Mouse (Mus musculus) liver, embryonic 12.5 days (tissue): ENCODE results near the gene Tmem230. TPM values are rescaled to one million over a fixed set of nuclear protein-coding genes. Genes with fewer than 3 reads are reported as not detected.

Source experiments
- ATAC-seq: fragments of 200-750 bp; cut with Nextera tagmentation; 2 replicates; pipeline ENCODE4 v1.8.0; 2017; ENCODE audit warnings: moderate number of reproducible peaks, mild to moderate bottlenecking, moderate library complexity
- H3K27ac ChIP-seq: fragments of 300-500 bp; sonication (generic); 2 replicates; pipeline ENCODE4 v1.5.1; 2016; ENCODE audit warnings: mild to moderate bottlenecking
- H3K27me3 ChIP-seq: fragments of 300-500 bp; sonication (generic); replicated peaks from 2 replicates; pipeline ENCODE4 v1.6.1; 2016; ENCODE audit warnings: mild to moderate bottlenecking, moderate library complexity
- H3K36me3 ChIP-seq: fragments of 300-500 bp; sonication (generic); 2 replicates; pipeline ENCODE4 v1.6.1; 2016; ENCODE audit warnings: mild to moderate bottlenecking, moderate library complexity
- H3K4me1 ChIP-seq: fragments of 300-500 bp; sonication (generic); 2 replicates; pipeline ENCODE4 v1.6.1; 2016
- H3K4me2 ChIP-seq: fragments of 300-500 bp; sonication (generic); 2 replicates; pipeline ENCODE4 v1.6.1; 2016; ENCODE audit warnings: mild to moderate bottlenecking, moderate library complexity
- H3K4me3 ChIP-seq: fragments of 300-500 bp; sonication (generic); 2 replicates; pipeline ENCODE4 v1.5.1; 2016; ENCODE audit warnings: mild to moderate bottlenecking, moderate library complexity
- H3K9ac ChIP-seq: fragments of 300-500 bp; sonication (generic); 2 replicates; pipeline ENCODE4 v1.6.1; 2016; ENCODE audit warnings: mild to moderate bottlenecking, moderate library complexity
- H3K9me3 ChIP-seq: fragments of 300-500 bp; sonication (generic); replicated peaks from 2 replicates; pipeline ENCODE4 v1.6.1; 2016; ENCODE audit warnings: mild to moderate bottlenecking, moderate library complexity
- WGBS: fragments of 180-500 bp; shearing (Covaris S2); methylation state at CpG from one replicate; pipeline ENCODE4 v1.1.7; 2016; ENCODE audit not compliant: insufficient replicate concordance; 5-methylcytosine and 5-hydroxymethylcytosine counted together
- polyA plus RNA-seq: library from polyadenylated mRNA; unstranded; fragments of >200 nt; fragmentation: Nextera tagmentation; extraction: Ambion mirVana; gene quantifications from 2 replicates; pipeline ENCODE4 v1.2.1, GENCODE M21; 2016

The Tmem230 gene
- polyA plus RNA-seq, 1 experiment from 2014 or later = 25.7 TPM

DNA sequence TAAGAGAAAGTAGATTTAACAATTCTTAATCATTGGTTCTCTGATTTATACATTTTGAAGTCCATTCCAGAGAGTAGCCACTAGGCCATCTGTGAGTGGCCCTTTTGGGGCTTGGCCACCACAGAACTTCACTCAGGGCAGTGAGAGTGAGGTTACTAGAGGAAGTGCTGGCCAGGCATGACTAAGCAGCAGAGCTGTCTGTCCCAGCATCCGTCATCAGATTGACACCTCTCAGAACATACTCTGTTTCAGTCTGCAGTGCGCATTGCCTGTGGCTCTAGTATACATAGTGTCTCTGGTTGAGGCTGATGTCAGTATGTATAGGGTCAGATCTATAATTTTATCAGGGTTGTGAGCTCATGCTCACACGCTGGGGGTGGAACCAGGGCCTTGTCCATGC, 21.6 kb upstream of the Tmem230 start:
- Histone ChIP-seq H3K4me1 (peaks cover 50% of the 10 kb centered on the region), H3K27ac (no peak overlapping the region; the same call in 1 of the 2 replicates), H3K4me2 (no peak overlapping the region), H3K27me3 (no peaks in the 10 kb centered on the region), H3K9me3 (no peaks in the 10 kb centered on the region), H3K4me3 (no peak overlapping the region), H3K9ac (no peak overlapping the region), H3K36me3 (no peaks in the 10 kb centered on the region)
- WGBS = 36% methylated on average over 3 of the region's 3 CpGs
- peak; percentile 82 for ATAC-seq

DNA sequence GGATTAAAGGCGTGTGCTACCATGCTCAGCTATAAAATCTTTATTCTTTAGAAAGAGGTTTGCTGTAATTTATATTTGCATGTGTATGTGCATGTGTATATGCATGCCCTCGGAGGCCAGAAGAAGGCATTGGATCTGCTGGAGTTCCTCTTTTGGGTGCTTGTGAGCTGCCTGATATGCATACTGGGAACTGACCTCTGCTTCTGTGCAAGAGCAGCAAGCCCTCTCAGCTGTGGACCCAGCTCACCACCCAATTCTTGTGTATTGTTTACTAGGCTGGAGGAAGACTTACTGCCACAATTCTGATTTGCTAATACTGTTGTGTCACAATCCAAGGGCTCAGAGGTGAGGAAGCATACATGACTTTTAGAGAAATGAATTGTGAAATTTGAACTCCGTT, 18.5 kb upstream of the Tmem230 start:
- Histone ChIP-seq H3K4me1 (peaks cover 48% of the 10 kb centered on the region), H3K36me3 (no peaks in the 10 kb centered on the region), H3K9ac (no peak overlapping the region), H3K4me3 (no peak overlapping the region), H3K27ac (no peak overlapping the region), H3K27me3 (no peaks in the 10 kb centered on the region), H3K4me2 (no peak overlapping the region), H3K9me3 (no peaks in the 10 kb centered on the region)
- 70% methylated on average over 3 of the region's 3 CpGs for WGBS
- ATAC-seq = no peak

DNA sequence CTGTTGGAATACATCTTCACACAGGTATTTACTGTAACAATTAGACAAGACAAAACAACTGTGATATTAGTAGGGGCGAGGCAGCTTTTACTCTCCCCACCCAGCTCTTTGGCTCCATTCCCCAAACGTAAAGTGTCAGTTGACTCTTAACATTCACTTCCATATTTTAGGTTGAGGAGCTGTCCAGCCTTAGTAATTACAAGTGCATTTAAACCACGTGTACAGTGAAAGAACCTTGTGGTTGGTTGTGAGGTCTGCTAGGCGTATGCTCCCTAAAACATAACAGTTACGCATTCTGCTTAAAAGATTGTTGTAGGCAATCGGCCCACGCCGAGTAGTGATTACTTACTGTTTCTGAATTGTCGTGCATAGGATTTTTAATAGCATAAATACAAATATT, 17.6 kb upstream of the Tmem230 start:
- H3K9me3 ChIP-seq = no peaks in the 10 kb centered on the region
- WGBS = 69% methylated on average over 9 of the region's 9 CpGs
- H3K27me3 ChIP-seq = no peaks in the 10 kb centered on the region
- no peak overlapping the region for H3K4me3 ChIP-seq
- no peak overlapping the region for H3K27ac ChIP-seq
- H3K4me1 ChIP-seq = peaks cover 39% of the 10 kb centered on the region
- H3K9ac ChIP-seq = no peak overlapping the region
- peak overlapping the region; percentile 95; the same call in 1 of the 2 replicates for H3K4me2 ChIP-seq
- ATAC-seq = no peak
- no peaks in the 10 kb centered on the region for H3K36me3 ChIP-seq

DNA sequence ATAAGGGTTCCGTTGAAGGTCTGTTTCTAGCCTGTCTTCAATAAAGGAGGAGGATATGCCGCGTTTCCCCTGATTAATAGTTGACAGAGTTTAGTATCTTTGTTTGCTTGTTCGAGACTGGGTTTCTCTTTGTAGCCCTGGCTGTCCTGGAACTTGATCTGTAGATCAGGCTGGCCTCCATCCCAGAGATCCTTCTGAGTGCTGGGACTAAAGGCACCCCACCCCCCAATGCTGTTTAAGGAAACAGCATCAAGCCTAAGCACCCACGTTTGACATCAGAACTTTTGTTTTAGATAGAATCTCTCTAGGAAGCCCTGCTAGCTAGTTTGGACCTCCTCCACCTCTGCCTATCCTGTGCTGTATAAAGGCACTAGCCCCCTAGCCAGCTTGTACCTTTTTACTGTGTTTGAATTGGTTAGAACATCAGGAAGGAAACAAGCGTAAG, 16.7 kb upstream of the Tmem230 start:
- Histone ChIP-seq H3K4me1 (peaks cover 30% of the 10 kb centered on the region), H3K36me3 (no peaks in the 10 kb centered on the region), H3K9ac (peak overlapping the region; percentile 91), H3K9me3 (no peaks in the 10 kb centered on the region), H3K27ac (peak overlapping the region; percentile 90), H3K4me2 (peak overlapping the region; percentile 95), H3K27me3 (no peaks in the 10 kb centered on the region), H3K4me3 (peak overlapping the region; percentile 93)
- ATAC-seq = no peak
- 13% methylated on average over 6 of the region's 6 CpGs for WGBS

DNA sequence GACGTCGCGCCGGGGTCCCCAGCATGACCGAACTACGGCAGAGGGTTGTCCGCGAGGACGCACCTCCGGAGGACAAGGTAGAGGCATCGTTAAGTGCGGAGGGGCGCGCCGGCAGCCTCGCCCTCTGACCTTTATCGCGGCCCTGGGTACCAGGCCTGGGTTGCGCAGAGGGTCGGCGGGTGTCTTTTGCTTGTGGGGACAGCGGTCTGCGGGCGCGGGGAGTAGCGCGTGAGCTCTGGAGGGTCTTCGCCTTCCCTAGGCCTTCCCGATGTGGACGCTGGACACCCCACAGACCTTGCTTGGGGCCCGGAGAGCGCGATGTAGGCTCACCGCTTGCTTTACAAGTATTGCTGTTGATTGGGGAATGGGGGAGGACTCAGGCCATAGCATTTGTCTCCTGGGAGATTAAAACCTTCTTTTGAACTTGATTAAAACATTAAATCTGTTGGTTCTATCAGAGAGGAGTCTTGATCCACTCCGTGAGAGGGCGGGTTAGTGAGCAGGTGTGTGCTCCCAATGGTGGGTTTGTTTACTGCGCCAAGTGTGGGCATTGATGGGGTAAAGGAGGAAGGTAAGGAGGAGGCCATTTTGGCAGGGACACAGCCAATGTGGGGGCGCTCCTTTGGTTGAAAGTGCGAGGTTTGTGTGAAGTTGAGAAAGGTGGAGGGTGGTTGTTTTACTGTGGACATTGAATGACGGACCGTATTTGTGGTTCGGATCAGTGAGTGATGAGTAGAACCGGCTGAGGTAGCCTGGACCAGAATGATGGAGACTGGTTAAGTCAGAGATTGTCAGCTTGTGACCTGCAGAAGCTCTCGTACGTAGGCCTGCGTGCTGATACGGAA, 16.0 kb upstream of the Tmem230 start:
- H3K27ac ChIP-seq = peak overlapping the region; percentile 90
- H3K4me1 ChIP-seq = peaks cover 28% of the 10 kb centered on the region
- H3K36me3 ChIP-seq = no peaks in the 10 kb centered on the region
- peak overlapping the region; percentile 91 for H3K9ac ChIP-seq
- under 1% methylated on average over 47 of the region's 47 CpGs for WGBS
- peak overlapping the region; percentile 93 for H3K4me3 ChIP-seq
- peak overlapping the region; percentile 95 for H3K4me2 ChIP-seq
- peak; percentile 62 for ATAC-seq
- no peaks in the 10 kb centered on the region for H3K9me3 ChIP-seq
- H3K27me3 ChIP-seq = no peaks in the 10 kb centered on the region

DNA sequence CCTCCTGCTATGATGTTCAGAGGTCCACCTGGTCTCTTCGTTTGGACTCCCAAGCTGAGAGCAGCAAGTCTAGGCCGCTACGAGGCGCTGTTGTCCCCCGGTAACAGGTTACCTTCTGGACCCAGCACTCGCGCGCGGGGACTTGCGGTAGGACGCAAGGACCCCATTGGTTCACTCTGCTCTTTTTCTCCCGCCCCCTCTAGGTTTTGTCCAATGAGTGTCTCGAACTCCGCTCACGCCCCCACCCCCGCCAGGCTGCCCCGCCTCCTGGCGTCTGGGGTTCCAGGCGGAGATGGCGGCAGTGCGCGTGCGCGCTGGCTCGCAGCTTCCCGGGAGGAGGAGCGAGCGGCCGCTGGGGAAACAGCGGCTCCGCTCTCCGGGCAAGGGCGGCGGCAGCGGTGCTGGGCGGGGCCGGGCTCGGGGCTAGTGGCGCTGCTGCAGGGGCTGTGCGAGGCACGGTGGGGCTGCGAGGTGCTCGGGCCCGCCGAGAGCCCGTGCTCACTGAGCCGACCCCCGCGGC, 15.3 kb upstream of the Tmem230 start, which contains the start of gene Cds2:
Cds2 (plus strand) TSS at position 270 of the 520 bp plus-strand sequence.
- under 1% methylated on average over 42 of the region's 49 CpGs for WGBS
- Histone ChIP-seq H3K27ac (peak within 1 kb of the TSS; percentile 90), H3K36me3 (no peaks in the 10 kb centered on the region), H3K9ac (peak within 1 kb of the TSS; percentile 91), H3K27me3 (no peaks in the 10 kb centered on the region), H3K4me1 (peaks cover 28% of the 10 kb centered on the region), H3K9me3 (no peaks in the 10 kb centered on the region), H3K4me3 (peak within 1 kb of the TSS; percentile 93), H3K4me2 (peak within 1 kb of the TSS; percentile 95)
- peak; percentile 98 for ATAC-seq

DNA sequence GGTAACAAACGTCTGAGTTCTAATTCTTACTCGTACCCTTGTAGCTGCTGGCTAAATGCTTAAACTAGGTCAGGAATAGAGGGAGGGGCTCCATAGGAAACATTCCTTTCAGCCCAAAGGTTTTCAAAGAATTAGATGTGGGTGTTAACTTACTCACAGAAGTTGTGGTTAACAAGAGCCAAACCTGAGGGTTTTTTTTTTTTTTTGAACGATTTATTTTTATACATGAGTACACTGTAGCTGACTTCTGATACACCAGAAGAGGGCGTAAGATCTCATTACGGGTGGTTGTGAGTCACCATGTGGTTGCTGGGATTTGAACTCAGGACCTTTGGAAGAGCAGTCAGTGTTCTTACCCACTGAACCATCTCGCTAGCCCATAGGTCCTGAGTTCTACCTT, 14.6 kb upstream of the Tmem230 start:
- H3K4me3 ChIP-seq = peak overlapping the region; percentile 93; the same call in 1 of the 2 replicates
- peaks cover 28% of the 10 kb centered on the region for H3K4me1 ChIP-seq
- H3K36me3 ChIP-seq = peaks cover 2% of the 10 kb centered on the region
- 57% methylated on average over 6 of the region's 6 CpGs for WGBS
- no peak for ATAC-seq
- H3K27me3 ChIP-seq = no peaks in the 10 kb centered on the region
- H3K27ac ChIP-seq = peak overlapping the region; percentile 51; the same call in 1 of the 2 replicates
- H3K4me2 ChIP-seq = peak overlapping the region; percentile 95
- H3K9ac ChIP-seq = peak overlapping the region; percentile 59
- no peaks in the 10 kb centered on the region for H3K9me3 ChIP-seq

DNA sequence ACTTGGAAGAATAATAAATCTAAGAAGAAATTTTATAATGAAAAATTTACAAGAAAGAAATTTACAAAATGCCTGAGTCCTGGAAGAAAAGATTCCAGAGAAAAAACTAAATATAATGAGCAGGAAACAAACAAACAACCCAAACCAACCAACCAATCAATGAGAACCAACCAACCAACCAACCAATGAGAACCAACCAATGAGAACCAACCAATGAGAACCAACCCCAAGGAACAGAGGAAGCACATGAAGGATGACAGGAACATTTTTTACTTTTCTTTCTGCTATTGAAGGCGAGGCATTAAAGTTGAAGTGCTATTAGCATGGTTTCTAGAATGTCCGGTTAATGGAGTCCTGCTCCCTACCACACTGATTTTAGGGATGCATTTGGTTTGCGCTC, 13.0 kb upstream of the Tmem230 start:
- 87% methylated on average over 3 of the region's 3 CpGs for WGBS
- ATAC-seq = no peak

DNA sequence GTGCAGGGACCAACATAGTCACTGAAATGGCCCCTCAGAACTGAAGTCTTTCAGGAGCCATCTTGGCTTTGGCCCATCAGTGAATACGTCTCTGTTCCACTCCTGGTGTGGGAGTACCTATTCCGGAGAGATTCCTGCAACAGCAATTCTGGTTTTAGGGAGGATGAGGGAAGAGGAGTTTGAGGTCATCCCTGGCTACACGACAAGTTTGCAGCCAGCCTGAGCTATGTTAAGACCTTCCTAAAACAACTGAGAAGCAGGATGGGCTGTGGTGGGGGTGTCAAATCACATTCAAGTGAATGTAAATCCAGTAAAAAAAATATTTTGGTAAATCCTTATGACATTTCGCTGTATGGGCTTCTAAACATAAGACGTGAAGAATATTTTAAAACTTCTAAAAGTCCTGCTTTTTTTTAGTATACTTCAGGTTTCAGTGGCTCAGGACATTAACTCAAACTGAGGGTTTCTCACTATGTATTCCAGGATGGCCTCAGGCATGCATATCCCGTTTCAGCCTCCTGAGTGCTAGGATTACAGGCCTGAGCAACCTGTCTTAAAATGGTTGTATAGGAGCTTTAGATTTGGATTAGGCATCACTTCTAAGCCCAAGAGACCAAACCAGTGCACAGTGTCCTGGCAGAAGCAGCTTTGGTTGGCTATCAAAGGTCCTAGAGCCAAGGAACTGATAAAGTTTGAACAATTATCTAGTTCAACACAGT, 9.9 kb upstream of the Tmem230 start:
- no peaks in the 10 kb centered on the region for H3K27me3 ChIP-seq
- peak overlapping the region; percentile 35; the same call in 1 of the 2 replicates for H3K9ac ChIP-seq
- H3K4me3 ChIP-seq = no peak overlapping the region
- no peak overlapping the region for H3K4me2 ChIP-seq
- peaks cover 18% of the 10 kb centered on the region for H3K4me1 ChIP-seq
- no peak overlapping the region for H3K27ac ChIP-seq
- WGBS = 82% methylated on average over 6 of the region's 6 CpGs
- no peaks in the 10 kb centered on the region for H3K9me3 ChIP-seq
- no peak for ATAC-seq
- peaks cover 14% of the 10 kb centered on the region for H3K36me3 ChIP-seq

More for the DNA sequence above, 13.0 kb upstream of the Tmem230 start:
- Histone ChIP-seq H3K4me1 (peaks cover 24% of the 10 kb centered on the region), H3K4me2 (no peak overlapping the region), H3K27me3 (no peaks in the 10 kb centered on the region), H3K36me3 (peaks cover 14% of the 10 kb centered on the region), H3K9ac (no peak overlapping the region), H3K4me3 (no peak overlapping the region), H3K27ac (no peak overlapping the region), H3K9me3 (no peaks in the 10 kb centered on the region)

DNA sequence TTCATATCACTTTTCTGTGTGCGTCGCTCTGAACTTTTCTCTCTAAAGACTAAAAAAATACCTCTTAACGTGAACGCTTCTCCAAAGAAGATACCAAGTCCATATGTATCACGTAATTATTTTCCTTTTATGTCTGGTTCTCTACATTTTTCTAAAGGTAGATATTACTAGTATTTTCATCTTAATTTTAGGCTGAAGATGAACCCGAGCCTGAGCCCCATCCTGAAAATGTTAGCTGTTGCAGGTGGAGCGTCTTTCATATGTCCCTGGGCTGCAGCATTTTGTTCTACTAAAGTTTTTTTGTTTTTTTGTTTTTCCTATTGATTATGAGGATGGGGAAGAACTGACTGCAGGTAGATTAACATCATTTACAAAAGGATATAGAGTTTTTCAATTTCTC, 6.0 kb upstream of the Tmem230 start:
- WGBS = under 1% methylated on average over 7 of the region's 7 CpGs
- H3K4me2 ChIP-seq = peak overlapping the region; percentile 79
- no peaks in the 10 kb centered on the region for H3K9me3 ChIP-seq
- ATAC-seq = no peak
- no peaks in the 10 kb centered on the region for H3K27me3 ChIP-seq
- H3K9ac ChIP-seq = peak overlapping the region; percentile 83
- peak overlapping the region; percentile 80 for H3K4me3 ChIP-seq
- peaks cover 43% of the 10 kb centered on the region for H3K36me3 ChIP-seq
- H3K27ac ChIP-seq = peak overlapping the region; percentile 91
- peaks cover 42% of the 10 kb centered on the region for H3K4me1 ChIP-seq

DNA sequence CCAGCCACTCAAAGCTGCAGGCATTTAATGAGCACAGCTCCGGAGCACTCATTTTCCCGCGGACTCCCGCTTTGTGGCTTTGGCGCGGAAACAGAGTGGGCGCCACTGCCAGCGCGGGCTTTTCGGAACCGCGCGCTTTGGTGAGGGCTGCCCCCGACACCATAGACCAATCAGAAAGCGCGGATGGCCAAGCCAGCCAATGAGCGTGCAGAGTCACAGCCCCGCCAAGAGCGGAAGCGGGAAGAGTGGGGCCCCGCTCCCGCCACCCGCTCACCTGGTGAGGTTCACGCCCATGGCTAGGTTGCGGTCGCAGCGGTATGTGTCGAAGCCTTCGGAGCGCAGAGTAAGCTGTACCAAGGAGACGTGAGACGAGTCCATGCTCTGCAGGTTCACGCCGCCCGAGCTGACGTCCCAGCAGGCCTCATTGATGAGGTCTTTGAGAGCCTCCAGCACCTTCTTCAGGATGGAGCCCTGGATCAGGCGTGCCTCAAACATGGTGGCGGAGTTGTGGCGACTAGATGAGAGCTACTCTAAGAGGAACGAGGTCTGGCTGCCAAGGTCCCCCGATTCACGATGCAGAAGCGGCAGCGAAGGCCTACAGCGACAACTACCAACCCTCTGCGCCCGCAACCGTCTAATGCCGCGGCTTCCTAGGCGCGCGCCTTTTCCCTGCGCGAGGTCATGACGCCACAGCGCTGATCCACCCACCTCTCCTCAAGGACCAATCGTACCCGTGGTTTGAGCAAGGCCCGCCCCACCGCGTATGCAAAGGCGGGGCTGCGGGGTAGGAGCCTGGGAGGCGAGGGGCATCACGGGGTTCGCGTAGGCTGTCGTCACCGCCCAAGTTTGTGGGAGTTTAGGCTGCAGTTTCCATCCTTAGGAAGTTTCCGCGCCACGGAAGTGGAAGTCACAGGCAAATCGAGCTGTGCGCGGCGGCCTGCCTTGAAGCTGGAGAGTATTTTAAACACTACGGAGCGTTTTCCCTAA, 5.2 kb upstream of the Tmem230 start, which contains the start of gene Pcna:
Pcna (minus strand) TSS at position 773 of the 987 bp plus-strand sequence.
- peak within 1 kb of the TSS; percentile 91 for H3K27ac ChIP-seq
- peaks cover 51% of the 10 kb centered on the region for H3K36me3 ChIP-seq
- H3K9ac ChIP-seq = peak within 1 kb of the TSS; percentile 83
- no peaks in the 10 kb centered on the region for H3K9me3 ChIP-seq
- ATAC-seq = peak; percentile 98
- H3K4me1 ChIP-seq = peaks cover 49% of the 10 kb centered on the region
- peak within 1 kb of the TSS; percentile 79 for H3K4me2 ChIP-seq
- H3K27me3 ChIP-seq = no peaks in the 10 kb centered on the region
- 2% methylated on average over 79 of the region's 79 CpGs for WGBS
- peak within 1 kb of the TSS; percentile 80 for H3K4me3 ChIP-seq
